Mouse (Mus musculus): ENCODE results near the gene Lrrc3c. TPM values are rescaled to one million over a fixed set of nuclear protein-coding genes. Genes with fewer than 3 reads are reported as not detected.

Lrrc3c gene
- total RNA-seq (2014; rRNA removed) (not detected in 2 replicates), polyA plus RNA-seq (2015; fragmentation: Nextera tagmentation; extraction: Ambion mirVana) (not detected in 2 replicates)

- no peak for ATAC-seq
- no peak for TF ChIP-seq CTCF (IDR thresholded peaks at IDR 0.05; ENCODE audit: low read depth)
- H3K9me3 ChIP-seq (ENCODE audit: low read length), result no peaks in the 10 kb centered on the region
- peaks cover 3% of the 10 kb centered on the region; the same call in 1 of the 2 replicates for H3K27me3 ChIP-seq (ENCODE audit: insufficient read depth, low read length)
- peaks cover 4% of the 10 kb centered on the region; the same call in 1 of the 2 replicates for H3K4me1 ChIP-seq (ENCODE audit: insufficient read depth, low read length)
- DNase-seq (ENCODE audit: low spot score), result no peak
- peak within 1 kb of the TSS; percentile 38 for H3K4me2 ChIP-seq (ENCODE audit: low read depth, low read length)
- H3K4me3 ChIP-seq (ENCODE audit: low read length), result no peak within 1 kb of the TSS
- WGBS, result 87% methylated on average over 8 of the region's 8 CpGs
- H3K36me3 ChIP-seq (ENCODE audit: insufficient read depth, low read length), result no peaks in the 10 kb centered on the region
- H3K9ac ChIP-seq (replicated peaks; ENCODE audit: low read length), result no peak within 1 kb of the TSS
- H3K27ac ChIP-seq, result no peak within 1 kb of the TSS
Measured at GRCm38 (mm10) chr11:98597991-98598390, at the start of gene Lrrc3c. Gene Lrrc3c, plus strand, starts transcription at chr11:98598291.

DNA sequence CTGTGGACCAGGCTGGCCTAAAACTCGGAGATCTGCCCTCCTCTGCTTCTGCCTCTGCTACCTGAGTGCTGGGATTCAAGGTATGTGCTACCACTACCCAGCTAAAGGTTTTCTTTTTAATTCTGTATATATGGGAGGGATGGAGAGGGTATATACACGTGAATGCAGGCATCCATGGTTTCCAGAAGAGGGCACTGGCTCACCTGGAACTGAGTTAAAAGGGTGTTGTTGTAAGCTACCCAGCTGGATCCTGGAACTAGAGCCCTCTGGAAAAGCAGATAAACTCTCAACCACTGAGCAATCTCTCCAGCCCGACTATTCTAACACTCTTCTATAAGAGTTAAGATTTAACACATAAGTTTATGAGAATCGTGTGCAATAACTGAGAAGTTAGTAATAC lies 48.7 kb upstream of the Lrrc3c start:
- WGBS, result 67% methylated on average over 4 of the region's 4 CpGs
- H3K9me3 ChIP-seq (ENCODE audit: low read length), result no peaks in the 10 kb centered on the region
- TF ChIP-seq CTCF (IDR thresholded peaks at IDR 0.05; ENCODE audit: low read depth), result no peak
- H3K27me3 ChIP-seq (ENCODE audit: insufficient read depth, low read length), result peaks cover 43% of the 10 kb centered on the region
- H3K4me1 ChIP-seq (ENCODE audit: insufficient read depth, low read length), result peaks cover 10% of the 10 kb centered on the region; the same call in 1 of the 2 replicates
- ATAC-seq (no peak), DNase-seq (ENCODE audit: low spot score) (no peak)
- H3K9ac ChIP-seq (replicated peaks; ENCODE audit: low read length), result no peak overlapping the region
- no peak overlapping the region for H3K4me2 ChIP-seq (ENCODE audit: low read depth, low read length)
- H3K4me3 ChIP-seq (ENCODE audit: low read length), result no peak overlapping the region
- no peaks in the 10 kb centered on the region for H3K36me3 ChIP-seq (ENCODE audit: insufficient read depth, low read length)
- H3K27ac ChIP-seq, result no peak overlapping the region

DNA sequence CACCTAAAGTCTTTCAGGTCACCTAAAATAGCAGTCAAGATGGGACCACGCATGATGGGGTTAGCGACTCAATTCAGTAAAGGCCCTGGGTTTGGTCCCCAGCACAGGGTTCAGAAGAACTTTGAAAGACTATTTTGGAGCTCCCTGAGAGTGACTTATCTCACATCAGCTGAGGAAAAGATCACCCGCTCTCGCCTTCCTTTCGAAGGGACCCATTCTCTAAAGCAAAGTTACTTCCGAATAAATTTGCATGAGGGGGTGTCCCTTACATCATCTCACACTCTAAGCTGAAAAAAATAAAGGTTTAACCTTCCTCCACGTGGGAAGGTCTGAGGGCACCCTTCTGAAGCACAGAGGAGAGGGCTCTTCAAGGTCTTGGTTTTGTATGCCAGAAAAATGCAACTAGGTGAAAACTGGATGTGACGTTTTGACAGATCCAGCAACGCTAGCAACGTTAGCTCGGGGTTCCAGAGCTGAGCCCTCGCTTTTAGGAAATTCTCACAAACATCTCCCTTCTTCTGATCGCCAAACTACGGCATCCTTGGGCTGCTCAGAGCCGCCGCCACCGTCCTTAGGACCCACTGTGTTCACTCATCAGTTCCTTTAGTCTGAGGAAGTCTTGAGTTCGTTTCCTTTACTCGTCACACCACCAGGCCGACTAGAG lies 47.6 kb upstream of the Lrrc3c start:
- Histone ChIP-seq H3K27me3 (ENCODE audit: insufficient read depth, low read length) (peaks cover 36% of the 10 kb centered on the region), H3K36me3 (ENCODE audit: insufficient read depth, low read length) (no peaks in the 10 kb centered on the region), H3K4me2 (ENCODE audit: low read depth, low read length) (peak overlapping the region; percentile 86), H3K4me1 (ENCODE audit: insufficient read depth, low read length) (peaks cover 10% of the 10 kb centered on the region; the same call in 1 of the 2 replicates), H3K9ac (replicated peaks; ENCODE audit: low read length) (peak overlapping the region; percentile 72; the same call in 1 of the 2 replicates), H3K27ac (peak overlapping the region; percentile 88), H3K9me3 (ENCODE audit: low read length) (no peaks in the 10 kb centered on the region), H3K4me3 (ENCODE audit: low read length) (peak overlapping the region; percentile 71)
- ATAC-seq (no peak), DNase-seq (ENCODE audit: low spot score) (no peak)
- TF ChIP-seq CTCF (IDR thresholded peaks at IDR 0.05; ENCODE audit: low read depth), result no peak
- 20% methylated on average over 20 of the region's 20 CpGs for WGBS

DNA sequence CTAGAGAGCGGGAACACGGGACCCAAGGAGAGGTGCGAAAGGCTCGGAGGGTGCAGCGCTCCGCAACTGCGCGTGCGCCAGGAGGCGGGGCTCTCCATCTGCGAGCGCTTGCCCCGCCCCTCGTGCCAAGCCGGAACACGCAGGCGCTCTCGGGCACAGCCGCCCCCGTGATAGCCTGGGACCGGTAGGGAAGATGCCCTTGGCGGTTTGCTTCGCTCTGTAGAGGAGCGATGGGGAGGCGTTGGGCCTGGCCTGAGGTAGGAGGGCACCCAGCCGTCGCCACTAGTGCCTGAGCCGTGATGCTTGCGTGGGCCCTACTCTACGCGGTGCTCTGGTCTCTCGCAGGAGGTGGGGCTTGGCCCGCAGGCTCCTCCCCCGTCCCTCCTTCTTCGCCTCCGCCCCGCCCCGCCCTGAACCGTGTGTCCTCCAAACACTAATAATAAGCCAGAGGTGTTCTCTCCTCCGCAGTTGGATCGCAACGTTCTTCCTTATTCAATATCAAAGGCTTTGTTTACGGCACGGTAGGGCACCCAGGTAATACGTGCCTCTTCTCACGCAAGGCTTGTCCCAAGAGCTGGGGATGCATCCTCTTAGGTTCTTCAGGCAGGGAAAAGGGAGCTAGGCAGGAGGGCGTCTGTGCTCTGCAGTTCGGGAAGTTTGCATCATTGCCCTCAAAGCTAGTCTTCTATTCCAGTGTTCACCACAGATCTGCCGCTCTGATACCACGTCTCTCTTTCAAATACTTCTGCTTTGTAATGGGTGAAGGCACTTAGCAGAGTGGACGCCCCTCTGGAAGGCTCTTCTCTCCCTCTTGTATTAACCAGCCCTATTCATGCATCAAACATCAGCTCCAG lies 46.9 kb upstream of the Lrrc3c start, which contains the start of gene Zpbp2:
Gene Zpbp2 (plus strand): TSS at position 123 of the 854 bp plus-strand sequence.
- no peaks in the 10 kb centered on the region for H3K36me3 ChIP-seq (ENCODE audit: insufficient read depth, low read length)
- peak within 1 kb of the TSS; percentile 88 for H3K27ac ChIP-seq
- peak within 1 kb of the TSS; percentile 71 for H3K4me3 ChIP-seq (ENCODE audit: low read length)
- H3K27me3 ChIP-seq (ENCODE audit: insufficient read depth, low read length), result peaks cover 28% of the 10 kb centered on the region
- H3K4me1 ChIP-seq (ENCODE audit: insufficient read depth, low read length), result peaks cover 7% of the 10 kb centered on the region; the same call in 1 of the 2 replicates
- no peak; the same call in 1 of the 2 replicates for TF ChIP-seq CTCF (IDR thresholded peaks at IDR 0.05; ENCODE audit: low read depth)
- peak within 1 kb of the TSS; percentile 72 for H3K9ac ChIP-seq (replicated peaks; ENCODE audit: low read length)
- H3K4me2 ChIP-seq (ENCODE audit: low read depth, low read length), result peak within 1 kb of the TSS; percentile 86
- ATAC-seq (peak; percentile 98), DNase-seq (ENCODE audit: low spot score) (peak; percentile 96)
- H3K9me3 ChIP-seq (ENCODE audit: low read length), result no peaks in the 10 kb centered on the region
- 1% methylated on average over 51 of the region's 51 CpGs for WGBS

DNA sequence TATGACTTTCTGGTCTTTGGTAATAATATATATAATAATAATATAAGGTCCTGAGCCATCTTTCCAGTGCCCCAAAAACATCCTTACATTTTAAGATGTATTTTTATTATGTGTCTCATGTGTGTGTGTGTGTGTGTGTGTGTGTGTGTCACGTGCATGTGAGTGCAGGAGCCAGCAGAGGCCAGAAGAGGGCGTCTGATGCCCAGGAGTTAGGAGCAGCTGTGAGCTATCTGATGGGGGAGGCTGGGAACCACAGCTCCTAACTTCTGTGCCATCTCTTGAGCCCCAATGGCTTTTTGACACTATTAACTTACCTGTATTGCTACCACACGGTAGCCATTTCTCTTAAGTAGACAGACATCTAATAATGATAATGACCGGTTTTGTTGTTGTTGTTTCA lies 44.1 kb upstream of the Lrrc3c start:
- TF ChIP-seq CTCF (IDR thresholded peaks at IDR 0.05; ENCODE audit: low read depth), result no peak
- Histone ChIP-seq H3K36me3 (ENCODE audit: insufficient read depth, low read length) (no peaks in the 10 kb centered on the region), H3K4me2 (ENCODE audit: low read depth, low read length) (no peak overlapping the region), H3K27me3 (ENCODE audit: insufficient read depth, low read length) (peaks cover 12% of the 10 kb centered on the region), H3K9ac (replicated peaks; ENCODE audit: low read length) (no peak overlapping the region), H3K9me3 (ENCODE audit: low read length) (no peaks in the 10 kb centered on the region), H3K4me3 (ENCODE audit: low read length) (no peak overlapping the region), H3K4me1 (ENCODE audit: insufficient read depth, low read length) (peaks cover 7% of the 10 kb centered on the region; the same call in 1 of the 2 replicates), H3K27ac (no peak overlapping the region)
- WGBS, result 91% methylated on average over 4 of the region's 4 CpGs
- no peak for ATAC-seq
- no peak for DNase-seq (ENCODE audit: low spot score)

- Histone ChIP-seq H3K36me3 (ENCODE audit: insufficient read depth, low read length) (no peaks in the 10 kb centered on the region), H3K4me2 (ENCODE audit: low read depth, low read length) (no peak overlapping the region), H3K9ac (replicated peaks; ENCODE audit: low read length) (no peak overlapping the region), H3K27ac (no peak overlapping the region), H3K4me3 (ENCODE audit: low read length) (no peak overlapping the region), H3K4me1 (ENCODE audit: insufficient read depth, low read length) (peaks cover 7% of the 10 kb centered on the region; the same call in 1 of the 2 replicates), H3K27me3 (ENCODE audit: insufficient read depth, low read length) (peaks cover 5% of the 10 kb centered on the region; the same call in 1 of the 2 replicates), H3K9me3 (ENCODE audit: low read length) (no peaks in the 10 kb centered on the region)
- no peak for ATAC-seq
- DNase-seq (ENCODE audit: low spot score), result peak; percentile 32
- WGBS, result 55% methylated on average over 12 of the region's 12 CpGs
- peak; percentile 54 for TF ChIP-seq CTCF (IDR thresholded peaks at IDR 0.05; ENCODE audit: low read depth)
Measured at GRCm38 (mm10) chr11:98555124-98555700, 42.9 kb upstream of the Lrrc3c start.
